Mouse (Mus musculus) megakaryocyte, embryonic 14.5 days (primary cell): ENCODE data around the gene Gm39566. TPM values are rescaled to one million over a fixed set of nuclear protein-coding genes. Genes with fewer than 3 reads are reported as not detected.

Source experiments
- H3K27me3 ChIP-seq: replicated peaks from 2 replicates; pipeline ENCODE3; 2012; ENCODE audit warnings: inconsistent platforms
- H3K36me3 ChIP-seq: replicated peaks from 2 replicates; pipeline ENCODE3; 2012; ENCODE audit warnings: low read length, inconsistent platforms, mixed read lengths
- H3K4me1 ChIP-seq: 2 replicates; pipeline ENCODE4 v1.6.1; 2012; ENCODE audit warnings: inconsistent platforms
- H3K4me3 ChIP-seq: replicated peaks from 2 replicates; pipeline ENCODE3; 2012; ENCODE audit warnings: moderate library complexity, mild to moderate bottlenecking, inconsistent platforms
- H3K9me3 ChIP-seq: 2 replicates; pipeline ENCODE4 v1.6.1; 2012; ENCODE audit warnings: inconsistent platforms
- FLI1 ChIP-seq: IDR thresholded peaks from 2 replicates; pipeline ENCODE4 v1.6.1; 2012; ENCODE audit warnings: low read length, inconsistent platforms, mixed read lengths
- GATA1 ChIP-seq: IDR thresholded peaks from 3 replicates; pipeline ENCODE4 v1.6.1; 2012; ENCODE audit warnings: mixed read lengths, low read length, inconsistent platforms, borderline replicate concordance
- polyA plus RNA-seq: library from polyadenylated mRNA; stranded (reverse); fragments of >175 nt; gene quantifications from 2 replicates; pipeline ENCODE4 v1.2.3, GENCODE M21; 2012; ENCODE audit warnings: low replicate concordance; ENCODE audit not compliant: insufficient read depth

Gm39566 gene
- polyA plus RNA-seq, 1 experiment: not detected

DNA sequence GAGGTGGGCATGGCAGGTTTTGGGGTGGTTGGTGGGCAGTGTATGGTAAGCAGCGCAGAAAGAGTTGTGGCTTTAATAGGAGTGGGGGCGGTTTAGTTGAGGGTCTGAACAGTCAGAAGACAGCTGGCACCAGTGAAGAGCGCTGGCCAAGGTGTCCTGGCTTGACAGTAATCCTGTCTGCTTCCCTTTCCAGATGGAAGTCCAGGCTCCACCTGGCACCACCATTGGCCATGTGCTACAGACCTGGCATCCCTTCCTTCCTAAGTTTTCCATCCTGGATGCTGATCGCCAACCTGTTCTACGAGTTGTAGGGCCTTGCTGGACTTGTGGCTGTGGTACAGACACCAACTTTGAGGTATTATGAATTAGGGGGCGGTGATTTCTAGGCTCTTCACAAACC is 32.9 kb upstream of the Gm39566 start:
- Histone ChIP-seq H3K36me3 (peaks cover 57% of the 10 kb centered on the region), H3K27me3 (no peaks in the 10 kb centered on the region), H3K9me3 (no peaks in the 10 kb centered on the region), H3K4me3 (peak overlapping the region; percentile 23), H3K4me1 (peaks cover 68% of the 10 kb centered on the region)
- TF ChIP-seq FLI1 (no peak), GATA1 (no peak)

DNA sequence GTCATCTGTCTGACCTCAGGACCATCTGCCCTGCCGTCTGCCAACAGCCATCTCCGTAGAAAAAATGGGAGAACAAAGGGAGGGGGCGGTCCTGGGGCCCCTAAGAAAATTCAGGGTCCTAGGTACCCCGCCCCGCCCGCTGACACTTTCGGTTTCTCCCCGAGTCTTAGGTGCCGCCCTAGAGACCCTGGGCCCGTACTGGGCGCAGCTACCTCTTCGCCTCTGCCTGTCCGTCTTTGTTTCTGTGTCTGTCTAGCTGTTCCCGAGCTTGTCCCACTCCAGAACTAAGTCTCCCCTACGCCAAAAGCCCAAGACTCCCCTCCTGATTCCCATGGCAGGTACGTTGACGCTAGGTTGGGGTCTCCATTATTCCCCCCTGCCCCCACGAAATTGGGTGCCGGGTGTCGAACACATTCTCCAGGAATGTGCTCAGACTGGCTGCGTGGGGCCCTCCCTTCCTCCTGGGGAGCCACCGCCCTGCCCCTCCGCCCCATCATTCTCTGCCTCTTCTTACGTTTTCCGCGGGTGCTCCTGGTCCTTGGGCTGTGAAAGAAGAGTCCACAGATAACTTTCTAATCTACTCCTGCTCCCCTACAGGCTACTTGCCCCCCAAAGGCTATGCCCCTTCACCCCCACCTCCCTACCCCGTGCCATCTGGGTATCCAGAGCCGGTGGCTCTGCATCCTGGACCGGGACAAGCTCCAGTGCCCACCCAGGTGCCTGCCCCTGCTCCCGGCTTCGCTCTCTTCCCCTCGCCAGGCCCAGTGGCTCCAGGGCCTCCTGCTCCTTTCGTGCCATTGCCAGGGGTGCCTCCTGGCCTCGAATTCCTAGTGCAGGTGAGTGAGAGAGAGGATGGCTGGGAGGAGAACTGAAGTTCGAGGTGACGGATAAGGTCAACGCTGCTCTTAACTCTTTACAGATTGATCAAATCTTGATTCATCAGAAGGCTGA is 31.9 kb upstream of the Gm39566 start:
- Histone ChIP-seq H3K36me3 (peaks cover 48% of the 10 kb centered on the region), H3K9me3 (no peaks in the 10 kb centered on the region), H3K4me1 (peaks cover 78% of the 10 kb centered on the region), H3K4me3 (peak overlapping the region; percentile 97), H3K27me3 (no peaks in the 10 kb centered on the region)
- no peak for TF ChIP-seq FLI1
- TF ChIP-seq GATA1: no peak

DNA sequence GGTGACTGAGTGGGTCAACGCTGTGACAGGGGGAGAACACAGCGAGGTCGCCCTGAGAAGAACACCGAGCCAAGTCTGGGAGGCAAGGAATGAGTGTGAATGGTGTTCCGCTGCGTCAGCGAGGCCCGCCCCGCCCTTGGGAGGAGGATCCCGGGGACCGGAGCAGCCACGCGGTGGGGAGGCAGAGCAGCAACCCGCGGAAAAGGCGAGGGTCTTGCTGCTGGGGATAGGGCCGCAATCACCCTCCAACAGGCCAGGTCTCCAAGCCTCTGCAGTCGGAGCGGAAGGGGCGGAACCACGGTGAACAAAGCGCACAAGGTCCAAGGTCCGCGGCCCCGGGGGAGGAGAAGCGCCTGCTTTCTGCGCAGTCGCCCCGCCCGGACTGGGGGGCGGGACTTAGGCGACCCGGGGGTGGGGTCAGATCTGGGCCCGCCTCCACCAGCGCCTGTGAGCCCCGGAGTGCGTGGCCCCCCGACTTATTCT is 31.1 kb upstream of the Gm39566 start, which contains the start of gene Plscr3:
Gene Plscr3, plus strand, starts transcription at position 179 of the 483 bp plus-strand sequence.
- TF ChIP-seq FLI1: no peak
- TF ChIP-seq GATA1: no peak
- H3K36me3 ChIP-seq: peaks cover 40% of the 10 kb centered on the region
- peak within 1 kb of the TSS; percentile 97 for H3K4me3 ChIP-seq
- H3K27me3 ChIP-seq: no peaks in the 10 kb centered on the region
- peaks cover 74% of the 10 kb centered on the region for H3K4me1 ChIP-seq
- no peaks in the 10 kb centered on the region for H3K9me3 ChIP-seq

DNA sequence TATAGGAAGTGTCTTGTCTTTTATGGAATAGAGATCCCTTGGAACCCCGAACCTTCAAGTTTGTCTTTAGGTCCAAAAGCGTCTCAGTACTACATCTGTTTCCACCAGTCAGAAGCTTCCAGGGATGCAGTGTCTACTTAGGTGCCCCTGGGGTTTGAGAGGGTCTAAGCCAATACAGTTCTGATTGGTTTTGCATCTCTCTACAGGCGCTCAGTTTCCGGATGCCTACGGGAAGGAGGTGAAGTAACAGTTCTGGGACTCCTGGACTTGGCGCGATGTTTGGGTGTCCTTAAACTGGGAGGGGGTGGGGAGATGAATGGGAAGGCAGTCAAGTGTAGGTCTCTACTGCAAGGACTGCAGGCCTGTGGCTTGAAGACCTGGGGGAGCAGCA is 23.6 kb upstream of the Gm39566 start:
- peaks cover 8% of the 10 kb centered on the region for H3K36me3 ChIP-seq
- no peaks in the 10 kb centered on the region for H3K9me3 ChIP-seq
- H3K4me1 ChIP-seq: peaks cover 62% of the 10 kb centered on the region
- TF ChIP-seq GATA1 (no peak), FLI1 (no peak)
- peak overlapping the region; percentile 93 for H3K4me3 ChIP-seq
- peaks cover 34% of the 10 kb centered on the region for H3K27me3 ChIP-seq

DNA sequence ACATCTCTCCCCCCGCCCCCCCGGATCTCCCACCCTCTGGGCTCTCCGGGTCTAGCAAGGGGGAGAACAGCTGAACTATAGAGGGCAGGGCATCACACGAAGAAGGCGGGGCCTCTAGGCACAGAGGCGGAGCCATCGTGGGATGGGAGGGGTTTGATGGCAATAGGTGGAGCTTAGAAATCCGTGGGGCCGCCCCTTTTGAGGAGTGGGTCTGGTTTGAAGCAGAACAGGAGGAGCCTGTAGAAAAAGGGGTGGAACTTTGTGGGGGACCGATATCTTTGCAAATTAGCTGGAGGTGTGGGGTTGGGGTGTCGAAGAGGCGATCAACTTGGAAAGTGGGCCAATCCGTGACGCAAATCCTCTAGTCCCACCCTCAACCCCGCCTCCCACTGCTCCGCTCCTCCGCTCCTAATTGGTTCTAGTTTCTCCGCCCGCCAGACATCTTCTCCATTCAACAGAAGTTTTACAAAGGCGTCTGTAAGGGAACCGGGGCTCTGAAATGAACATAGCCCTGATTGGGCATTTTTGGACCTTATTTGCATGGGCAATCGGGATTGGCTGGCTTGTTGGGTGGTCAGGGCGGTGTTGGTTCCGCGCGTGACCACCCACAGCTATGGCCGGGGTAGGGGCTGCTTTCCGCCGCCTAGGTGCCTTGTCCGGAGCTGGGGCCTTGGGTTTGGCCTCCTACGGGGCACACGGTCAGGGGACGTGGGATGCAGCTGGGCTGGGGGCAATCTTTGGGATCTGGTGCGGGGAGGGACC is 23.0 kb upstream of the Gm39566 start, which contains the start of gene Tmem256:
Gene Tmem256, plus strand, starts transcription at position 563 of the 762 bp plus-strand sequence.
- TF ChIP-seq GATA1 (no peak), FLI1 (no peak)
- peaks cover 60% of the 10 kb centered on the region for H3K4me1 ChIP-seq
- H3K4me3 ChIP-seq: peak within 1 kb of the TSS; percentile 93
- peaks cover 39% of the 10 kb centered on the region for H3K27me3 ChIP-seq
- H3K9me3 ChIP-seq: no peaks in the 10 kb centered on the region
- peaks cover 11% of the 10 kb centered on the region for H3K36me3 ChIP-seq

DNA sequence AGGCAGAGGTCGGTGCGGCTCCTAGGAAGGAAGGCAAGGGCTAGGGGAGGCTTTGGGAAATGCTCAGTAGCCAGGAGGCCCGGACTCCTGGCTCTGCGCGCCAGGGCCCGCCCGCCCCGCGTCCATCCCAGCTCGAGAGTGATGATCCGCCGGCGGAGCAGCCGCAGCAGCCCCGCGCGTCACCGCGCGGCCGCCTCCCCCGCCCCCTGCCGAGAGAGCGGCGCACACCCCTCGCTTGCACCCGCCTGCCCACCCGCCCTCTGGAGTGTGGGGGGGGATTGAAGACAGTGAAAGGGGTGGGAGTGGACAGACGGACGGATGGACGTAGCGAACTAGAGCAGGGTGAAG is 22.5 kb upstream of the Gm39566 start, which contains the start of gene Nlgn2:
Gene Nlgn2, minus strand, starts transcription at position 181 of the 348 bp plus-strand sequence.
- no peaks in the 10 kb centered on the region for H3K9me3 ChIP-seq
- TF ChIP-seq FLI1 (no peak), GATA1 (no peak)
- peaks cover 54% of the 10 kb centered on the region for H3K4me1 ChIP-seq
- H3K27me3 ChIP-seq: peaks cover 45% of the 10 kb centered on the region
- peaks cover 11% of the 10 kb centered on the region for H3K36me3 ChIP-seq
- peak within 1 kb of the TSS; percentile 93 for H3K4me3 ChIP-seq

DNA sequence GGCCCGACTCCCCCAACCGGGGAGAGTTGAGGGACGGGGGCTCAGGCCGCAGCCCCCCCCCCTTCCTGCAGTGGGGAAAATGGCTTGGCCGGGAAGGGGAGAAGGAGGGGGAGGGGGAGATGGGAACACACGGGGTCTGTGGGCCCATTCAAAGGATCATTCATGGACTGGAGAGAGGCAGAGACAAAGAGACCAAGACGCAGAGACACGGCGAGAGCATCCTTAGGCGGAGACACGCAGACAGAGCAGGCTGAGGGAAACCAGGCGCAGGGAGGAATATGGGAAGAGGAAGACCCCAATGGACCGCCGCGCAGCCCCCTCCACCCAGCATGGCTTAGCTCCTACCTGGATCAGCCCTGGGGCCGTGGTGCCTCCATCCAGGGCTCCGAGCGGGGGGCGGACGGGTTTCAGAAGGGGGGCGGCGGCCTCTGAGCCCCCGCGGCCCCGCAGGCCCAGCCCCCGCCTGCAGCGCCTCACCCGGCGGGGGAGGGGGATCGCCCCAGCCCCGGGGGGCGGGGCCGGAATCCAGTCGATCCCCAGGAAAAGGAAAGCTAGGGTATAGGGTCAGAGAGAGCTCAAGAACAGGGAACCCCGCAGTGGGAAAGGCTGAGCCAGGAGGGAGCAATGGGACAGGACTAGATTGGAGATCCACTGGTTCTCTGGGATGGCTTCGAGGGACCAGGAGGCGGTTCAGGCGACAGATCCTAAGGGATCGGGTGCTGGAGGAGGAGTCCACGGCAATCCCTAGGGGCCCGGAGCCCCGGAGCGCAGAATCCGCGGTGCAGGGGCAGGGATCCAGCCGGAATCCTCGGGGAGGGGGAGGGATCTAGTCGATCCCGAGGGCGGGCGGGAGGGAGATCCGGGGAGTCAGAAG is 21.8 kb upstream of the Gm39566 start:
- Histone ChIP-seq H3K4me3 (peak overlapping the region; percentile 93), H3K4me1 (peaks cover 48% of the 10 kb centered on the region), H3K27me3 (peaks cover 51% of the 10 kb centered on the region), H3K9me3 (no peaks in the 10 kb centered on the region), H3K36me3 (peaks cover 11% of the 10 kb centered on the region)
- TF ChIP-seq GATA1 (no peak), FLI1 (no peak)

DNA sequence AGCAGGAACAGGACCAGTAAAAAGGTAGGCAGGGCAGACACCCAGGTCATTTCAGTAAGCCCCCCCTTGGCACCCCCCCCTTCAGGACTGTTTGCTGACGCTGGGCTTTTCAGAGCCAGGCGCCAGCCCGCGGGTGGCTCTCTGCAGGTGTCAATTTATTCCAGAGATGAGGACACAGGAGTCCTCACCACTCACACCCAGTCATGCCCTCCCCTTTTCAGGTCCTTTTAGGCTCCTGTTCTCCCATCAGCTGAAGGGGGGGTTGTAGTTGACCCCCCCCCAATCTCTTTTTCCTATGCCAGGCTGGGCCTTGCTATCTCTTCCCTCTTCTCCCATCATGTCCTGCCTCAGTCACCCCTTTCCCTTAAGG is 20.9 kb upstream of the Gm39566 start:
- peaks cover 48% of the 10 kb centered on the region for H3K4me1 ChIP-seq
- peaks cover 58% of the 10 kb centered on the region for H3K27me3 ChIP-seq

More for the DNA sequence above, 20.9 kb upstream of the Gm39566 start:
- no peak overlapping the region for H3K4me3 ChIP-seq
- peaks cover 11% of the 10 kb centered on the region for H3K36me3 ChIP-seq
- no peak for TF ChIP-seq GATA1
- TF ChIP-seq FLI1: no peak
- H3K9me3 ChIP-seq: no peaks in the 10 kb centered on the region
